Mouse (Mus musculus) forebrain, embryonic 16.5 days (tissue): ENCODE results near the gene 1700001K19Rik. TPM values are rescaled to one million over a fixed set of nuclear protein-coding genes. Genes with fewer than 3 reads are reported as not detected.

Source experiments
- ATAC-seq: fragments of 200-750 bp; cut with Nextera tagmentation; 2 replicates; pipeline ENCODE4 v1.8.0; 2017; ENCODE audit warnings: mild to moderate bottlenecking, moderate library complexity
- H3K27ac ChIP-seq: fragments of 300-500 bp; sonication (generic); 2 replicates; pipeline ENCODE4 v1.5.1; 2014; ENCODE audit warnings: low read length, control low read depth
- H3K27me3 ChIP-seq: fragments of 300-500 bp; sonication (generic); replicated peaks from 2 replicates; pipeline ENCODE4 v1.6.1; 2014; ENCODE audit warnings: low read length; ENCODE audit not compliant: control insufficient read depth, insufficient read depth
- H3K36me3 ChIP-seq: fragments of 300-500 bp; sonication (generic); 2 replicates; pipeline ENCODE4 v1.6.1; 2014; ENCODE audit not compliant: control insufficient read depth, insufficient read depth
- H3K4me1 ChIP-seq: fragments of 300-500 bp; sonication (generic); replicated peaks from 2 replicates; pipeline ENCODE4 v1.6.1; 2014; ENCODE audit warnings: low read length; ENCODE audit not compliant: control insufficient read depth, insufficient read depth
- H3K4me2 ChIP-seq: fragments of 300-500 bp; sonication (generic); 2 replicates; pipeline ENCODE4 v1.6.1; 2014; ENCODE audit warnings: mild to moderate bottlenecking, low read length, control low read depth
- H3K4me3 ChIP-seq: fragments of 300-500 bp; sonication (generic); replicated peaks from 2 replicates; pipeline ENCODE4 v1.5.1; 2014; ENCODE audit warnings: mild to moderate bottlenecking, low read length, control low read depth
- H3K9ac ChIP-seq: fragments of 300-500 bp; sonication (generic); replicated peaks from 2 replicates; pipeline ENCODE4 v1.6.1; 2014; ENCODE audit warnings: low read depth, low read length, control low read depth
- H3K9me3 ChIP-seq: fragments of 300-500 bp; sonication (generic); 2 replicates; pipeline ENCODE4 v1.6.1; 2016; ENCODE audit warnings: low read length; ENCODE audit not compliant: control insufficient read depth
- WGBS: fragments of 180-500 bp; shearing (Covaris S2); extraction: QIAGEN DNeasy Blood & Tissue Kit; methylation state at CpG from one replicate; pipeline ENCODE4 v1.1.7; 2014; 5-methylcytosine and 5-hydroxymethylcytosine counted together
- microRNA-seq: library from miRNA; unstranded; fragments of <30 nt; microRNA quantifications from one replicate; pipeline ENCODE4, GENCODE M21; 2017
- polyA plus RNA-seq: library from polyadenylated mRNA; unstranded; fragments of >200 nt; fragmentation: Nextera tagmentation; extraction: Ambion mirVana; gene quantifications from 2 replicates; pipeline ENCODE4 v1.2.1, GENCODE M21; 2015

Gene 1700001K19Rik
- polyA plus RNA-seq, 1 experiment from 2014 or later: 0.23 TPM

DNA sequence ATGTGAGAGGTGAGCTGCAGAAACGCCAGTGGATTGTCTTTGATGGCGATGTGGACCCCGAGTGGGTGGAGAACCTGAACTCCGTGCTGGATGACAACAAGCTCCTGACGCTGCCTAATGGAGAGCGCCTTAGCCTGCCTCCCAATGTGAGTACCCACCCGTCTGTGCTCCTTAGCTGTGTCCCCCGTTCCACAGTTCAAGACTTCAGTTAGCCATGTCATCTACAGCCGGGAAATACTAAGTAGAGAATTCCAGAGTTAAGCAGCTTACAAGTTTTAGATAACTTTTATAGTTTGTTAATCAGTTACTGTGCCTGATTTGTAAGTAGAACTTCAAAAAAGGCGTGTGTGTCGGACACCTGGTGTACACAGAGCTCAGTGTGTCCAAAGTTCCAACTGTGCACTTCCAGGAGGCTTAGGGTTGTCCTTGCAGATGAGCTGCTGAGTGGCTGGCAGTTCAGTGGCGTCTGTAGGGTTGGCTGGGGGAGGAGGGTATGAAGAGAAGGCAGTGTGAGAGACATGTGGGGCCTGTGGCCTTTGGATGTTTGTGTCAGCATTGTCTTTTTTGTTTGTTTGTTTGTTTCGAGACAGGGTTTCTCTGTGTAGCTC lies 44.8 kb downstream of the 1700001K19Rik start:
- Histone ChIP-seq H3K4me1 (no peaks in the 10 kb centered on the region), H3K9me3 (no peaks in the 10 kb centered on the region), H3K27ac (no peak overlapping the region), H3K4me2 (no peak overlapping the region), H3K27me3 (no peaks in the 10 kb centered on the region), H3K9ac (no peak overlapping the region), H3K4me3 (no peak overlapping the region), H3K36me3 (peaks cover 84% of the 10 kb centered on the region)
- no peak for ATAC-seq
- 91% methylated on average over 13 of the region's 13 CpGs for WGBS

DNA sequence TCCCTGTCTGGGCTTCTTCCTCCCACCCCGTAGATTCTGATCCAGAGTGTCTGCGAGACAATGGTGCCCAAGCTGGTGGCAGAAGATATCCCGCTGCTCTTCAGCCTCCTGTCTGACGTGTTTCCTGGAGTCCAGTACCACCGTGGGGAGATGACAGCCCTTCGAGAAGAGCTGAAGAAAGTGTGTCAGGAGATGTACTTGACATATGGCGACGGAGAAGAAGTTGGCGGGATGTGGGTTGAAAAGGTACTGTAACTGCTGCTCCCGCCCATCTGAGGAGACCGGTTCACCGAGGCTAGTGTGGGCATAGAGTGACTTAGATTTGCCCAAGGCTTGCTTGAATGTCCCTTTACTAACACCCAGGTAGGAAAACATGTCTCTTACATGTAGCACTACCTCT lies 46.1 kb downstream of the 1700001K19Rik start:
- H3K9me3 ChIP-seq: no peaks in the 10 kb centered on the region
- no peak overlapping the region for H3K9ac ChIP-seq
- WGBS: 92% methylated on average over 12 of the region's 12 CpGs
- H3K4me1 ChIP-seq: no peaks in the 10 kb centered on the region
- no peaks in the 10 kb centered on the region for H3K27me3 ChIP-seq
- ATAC-seq: no peak
- no peak overlapping the region for H3K4me3 ChIP-seq
- no peak overlapping the region for H3K27ac ChIP-seq
- H3K36me3 ChIP-seq: peaks cover 85% of the 10 kb centered on the region
- no peak overlapping the region for H3K4me2 ChIP-seq

DNA sequence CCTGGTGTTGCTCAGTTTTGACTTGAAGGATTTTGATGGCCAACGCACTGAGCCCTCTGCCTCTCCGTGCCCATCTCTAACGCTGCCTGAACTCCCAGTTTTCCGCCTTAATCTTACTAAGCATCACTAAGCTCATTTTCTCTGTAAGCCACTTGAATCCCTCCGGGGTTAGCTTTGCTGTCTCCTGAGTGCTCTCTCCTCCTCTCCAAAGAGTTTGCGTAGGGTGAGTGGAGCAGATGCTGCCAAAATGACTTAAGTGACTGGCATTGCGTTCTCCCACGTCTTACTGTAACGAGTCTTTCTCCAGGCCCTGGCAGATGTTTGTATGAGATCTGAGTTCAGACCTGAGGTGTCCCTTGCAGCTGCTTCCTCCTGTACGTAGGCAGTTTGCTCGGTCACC lies 52.4 kb downstream of the 1700001K19Rik start:
- H3K9ac ChIP-seq: no peak overlapping the region
- no peaks in the 10 kb centered on the region for H3K4me1 ChIP-seq
- no peak for ATAC-seq
- H3K9me3 ChIP-seq: no peaks in the 10 kb centered on the region
- H3K4me2 ChIP-seq: no peak overlapping the region
- WGBS: 97% methylated on average over 11 of the region's 11 CpGs
- H3K27me3 ChIP-seq: no peaks in the 10 kb centered on the region
- peaks cover 84% of the 10 kb centered on the region for H3K36me3 ChIP-seq
- H3K4me3 ChIP-seq: no peak overlapping the region
- H3K27ac ChIP-seq: no peak overlapping the region

Small RNAs within 50 kb of the gene (microRNA-seq; reads per million reads assigned to microRNA genes)
- not detected for gene Gm27299

Other genes starting within 250 kb of the 1700001K19Rik start
- gene Ppp2r5c, start 235.5 kb downstream of the 1700001K19Rik start, polyA plus RNA-seq: 139 and 145 TPM in 2 replicates
- gene Dync1h1, start 81.2 kb downstream of the 1700001K19Rik start, polyA plus RNA-seq: 106 and 107 TPM in 2 replicates
- 1,235 and 1,237 TPM in 2 replicates for gene Hsp90aa1, start 20.1 kb upstream of the 1700001K19Rik start, polyA plus RNA-seq
- 30.1 and 30.9 TPM in 2 replicates for gene Wdr20, start 55.3 kb upstream of the 1700001K19Rik start, polyA plus RNA-seq
- gene Mok, start 158.3 kb upstream of the 1700001K19Rik start, polyA plus RNA-seq: 13.4 and 13.6 TPM in 2 replicates
- gene Zfp839, start 167.6 kb upstream of the 1700001K19Rik start, polyA plus RNA-seq: 3.2 and 3.3 TPM in 2 replicates
- gene Cinp, start 206.5 kb upstream of the 1700001K19Rik start, polyA plus RNA-seq: 76.1 and 87.1 TPM in 2 replicates
- gene Tecpr2, start 206.6 kb upstream of the 1700001K19Rik start, polyA plus RNA-seq: 8.6 and 9.3 TPM in 2 replicates